Mouse (Mus musculus): ENCODE data around the gene Bivm.
A peak's percentile ranks its signal among the peaks of the same experiment; 100 is the strongest.

The Bivm gene

GRCm38 (mm10) chr1:44158317-44158716 is 39.6 kb downstream of the Bivm start:
- Histone ChIP-seq H3K27me3 (ENCODE audit: insufficient read depth, low read length) (no peaks in the 10 kb centered on the region), H3K4me1 (replicated peaks; ENCODE audit: low read depth, low read length) (no peaks in the 10 kb centered on the region), H3K9me3 (ENCODE audit: low read length) (no peaks in the 10 kb centered on the region), H3K4me3 (replicated peaks; ENCODE audit: low read length) (no peak overlapping the region), H3K36me3 (ENCODE audit: insufficient read depth, low read length) (peaks cover 54% of the 10 kb centered on the region)
- TF ChIP-seq CTCF (conservative IDR thresholded peaks at IDR 0.05; ENCODE audit: low read length) (no peak), NANOG (IDR thresholded peaks at IDR 0.05; ENCODE audit: borderline replicate concordance, low read length) (no peak), POU5F1 (IDR thresholded peaks at IDR 0.05; ENCODE audit: borderline replicate concordance, low read length) (no peak)

- peaks cover 76% of the 10 kb centered on the region for H3K36me3 ChIP-seq (ENCODE audit: insufficient read depth, low read length)
- H3K27me3 ChIP-seq (ENCODE audit: insufficient read depth, low read length), result no peaks in the 10 kb centered on the region
- TF ChIP-seq CTCF (conservative IDR thresholded peaks at IDR 0.05; ENCODE audit: low read length) (no peak), POU5F1 (IDR thresholded peaks at IDR 0.05; ENCODE audit: borderline replicate concordance, low read length) (no peak), NANOG (IDR thresholded peaks at IDR 0.05; ENCODE audit: borderline replicate concordance, low read length) (no peak)
- no peaks in the 10 kb centered on the region for H3K9me3 ChIP-seq (ENCODE audit: low read length)
- no peaks in the 10 kb centered on the region; the same call in 1 of the 2 replicates for H3K4me1 ChIP-seq (replicated peaks; ENCODE audit: low read depth, low read length)
- H3K4me3 ChIP-seq (replicated peaks; ENCODE audit: low read length), result no peak overlapping the region
Measured at GRCm38 (mm10) chr1:44161818-44162217, 43.1 kb downstream of the Bivm start.

DNA sequence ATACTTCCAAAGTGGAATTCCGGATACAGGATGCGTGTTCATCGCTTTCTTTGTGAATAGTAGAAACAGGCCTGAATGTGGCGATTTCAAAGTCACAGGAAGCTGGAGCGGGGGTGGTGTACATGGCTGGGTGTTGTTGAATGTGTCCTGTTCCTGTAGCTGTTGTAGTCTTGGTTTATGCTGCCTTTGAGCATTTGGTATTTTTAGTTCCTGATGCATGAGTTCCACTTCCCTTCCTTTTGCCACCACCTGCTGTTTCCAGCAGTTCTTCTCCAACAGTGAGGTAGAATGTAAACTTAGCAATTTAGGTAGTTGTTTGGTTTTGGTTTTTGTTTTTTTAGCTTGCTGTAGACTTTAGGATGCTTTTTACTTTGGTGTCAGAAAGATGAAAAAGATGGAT is 43.6 kb downstream of the Bivm start:
- Histone ChIP-seq H3K4me3 (replicated peaks; ENCODE audit: low read length) (no peak overlapping the region), H3K36me3 (ENCODE audit: insufficient read depth, low read length) (peaks cover 82% of the 10 kb centered on the region), H3K27me3 (ENCODE audit: insufficient read depth, low read length) (no peaks in the 10 kb centered on the region), H3K9me3 (ENCODE audit: low read length) (no peaks in the 10 kb centered on the region), H3K4me1 (replicated peaks; ENCODE audit: low read depth, low read length) (no peaks in the 10 kb centered on the region; the same call in 1 of the 2 replicates)
- TF ChIP-seq NANOG (IDR thresholded peaks at IDR 0.05; ENCODE audit: borderline replicate concordance, low read length), result no peak
- no peak for TF ChIP-seq POU5F1 (IDR thresholded peaks at IDR 0.05; ENCODE audit: borderline replicate concordance, low read length)
- no peak for TF ChIP-seq CTCF (conservative IDR thresholded peaks at IDR 0.05; ENCODE audit: low read length)

- H3K4me3 ChIP-seq (replicated peaks; ENCODE audit: low read length), result no peak overlapping the region
- H3K27me3 ChIP-seq (ENCODE audit: insufficient read depth, low read length), result no peaks in the 10 kb centered on the region
- peaks cover 56% of the 10 kb centered on the region for H3K36me3 ChIP-seq (ENCODE audit: insufficient read depth, low read length)
- H3K4me1 ChIP-seq (replicated peaks; ENCODE audit: low read depth, low read length), result no peaks in the 10 kb centered on the region; the same call in 1 of the 2 replicates
- H3K9me3 ChIP-seq (ENCODE audit: low read length), result no peaks in the 10 kb centered on the region
- TF ChIP-seq CTCF (conservative IDR thresholded peaks at IDR 0.05; ENCODE audit: low read length) (peak; percentile 44; the same call in 1 of the 2 replicates), NANOG (IDR thresholded peaks at IDR 0.05; ENCODE audit: borderline replicate concordance, low read length) (no peak)
Measured at GRCm38 (mm10) chr1:44167859-44168383, 49.2 kb downstream of the Bivm start.

DNA sequence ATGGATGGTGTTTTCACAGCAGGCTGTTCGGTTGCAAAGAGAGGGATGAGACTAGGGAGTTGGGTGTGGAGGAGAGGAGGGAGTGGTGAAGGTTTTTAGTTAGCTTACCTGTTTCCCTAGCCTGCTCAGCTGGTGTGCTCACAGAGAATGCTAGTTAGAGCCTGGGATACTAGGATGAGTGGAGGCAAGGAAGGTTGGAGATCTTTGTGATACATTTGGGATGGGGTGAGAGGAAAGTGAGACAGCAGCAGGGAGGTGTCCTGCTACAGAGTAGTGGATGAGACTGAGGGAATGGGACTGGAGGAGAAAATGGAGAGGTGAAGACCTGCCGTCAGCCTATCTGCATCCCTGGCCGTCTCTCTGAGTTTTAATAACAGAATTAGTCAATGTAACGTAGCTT is 53.9 kb downstream of the Bivm start:
- Histone ChIP-seq H3K27me3 (ENCODE audit: insufficient read depth, low read length) (no peaks in the 10 kb centered on the region), H3K9me3 (ENCODE audit: low read length) (no peaks in the 10 kb centered on the region), H3K4me1 (replicated peaks; ENCODE audit: low read depth, low read length) (no peaks in the 10 kb centered on the region), H3K36me3 (ENCODE audit: insufficient read depth, low read length) (peaks cover 63% of the 10 kb centered on the region), H3K4me3 (replicated peaks; ENCODE audit: low read length) (no peak overlapping the region)
- TF ChIP-seq CTCF (conservative IDR thresholded peaks at IDR 0.05; ENCODE audit: low read length), result no peak
- TF ChIP-seq POU5F1 (IDR thresholded peaks at IDR 0.05; ENCODE audit: borderline replicate concordance, low read length), result no peak
- TF ChIP-seq NANOG (IDR thresholded peaks at IDR 0.05; ENCODE audit: borderline replicate concordance, low read length), result no peak

GRCm38 (mm10) chr1:44173903-44174302 is 55.1 kb downstream of the Bivm start:
- Histone ChIP-seq H3K9me3 (ENCODE audit: low read length) (no peaks in the 10 kb centered on the region), H3K4me3 (replicated peaks; ENCODE audit: low read length) (no peak overlapping the region), H3K4me1 (replicated peaks; ENCODE audit: low read depth, low read length) (no peaks in the 10 kb centered on the region), H3K27me3 (ENCODE audit: insufficient read depth, low read length) (no peaks in the 10 kb centered on the region), H3K36me3 (ENCODE audit: insufficient read depth, low read length) (peaks cover 68% of the 10 kb centered on the region)
- TF ChIP-seq CTCF (conservative IDR thresholded peaks at IDR 0.05; ENCODE audit: low read length) (peak; percentile 46), NANOG (IDR thresholded peaks at IDR 0.05; ENCODE audit: borderline replicate concordance, low read length) (no peak)

DNA sequence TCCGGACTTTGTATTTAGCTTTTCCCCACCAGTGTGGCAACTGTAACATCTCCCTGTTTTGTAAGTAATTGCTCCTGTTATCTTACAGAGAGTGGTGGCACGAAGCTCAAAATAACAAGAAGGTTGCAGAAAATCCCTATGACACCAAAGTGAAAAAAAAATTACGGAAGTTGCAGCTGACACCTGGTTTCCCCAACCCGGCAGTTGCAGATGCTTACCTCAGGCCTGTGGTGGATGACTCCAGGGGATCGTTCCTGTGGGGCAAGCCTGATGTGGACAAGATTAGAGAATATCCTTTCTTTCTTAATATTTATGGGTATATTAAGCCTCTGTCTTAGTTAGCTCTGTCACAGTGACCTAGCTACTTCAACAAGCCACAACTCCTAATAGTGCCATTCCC is 59.3 kb downstream of the Bivm start:
- Histone ChIP-seq H3K9me3 (ENCODE audit: low read length) (no peaks in the 10 kb centered on the region), H3K36me3 (ENCODE audit: insufficient read depth, low read length) (peaks cover 74% of the 10 kb centered on the region), H3K4me1 (replicated peaks; ENCODE audit: low read depth, low read length) (no peaks in the 10 kb centered on the region), H3K4me3 (replicated peaks; ENCODE audit: low read length) (no peak overlapping the region), H3K27me3 (ENCODE audit: insufficient read depth, low read length) (no peaks in the 10 kb centered on the region)
- TF ChIP-seq POU5F1 (IDR thresholded peaks at IDR 0.05; ENCODE audit: borderline replicate concordance, low read length) (no peak), NANOG (IDR thresholded peaks at IDR 0.05; ENCODE audit: borderline replicate concordance, low read length) (no peak), CTCF (conservative IDR thresholded peaks at IDR 0.05; ENCODE audit: low read length) (no peak)

DNA sequence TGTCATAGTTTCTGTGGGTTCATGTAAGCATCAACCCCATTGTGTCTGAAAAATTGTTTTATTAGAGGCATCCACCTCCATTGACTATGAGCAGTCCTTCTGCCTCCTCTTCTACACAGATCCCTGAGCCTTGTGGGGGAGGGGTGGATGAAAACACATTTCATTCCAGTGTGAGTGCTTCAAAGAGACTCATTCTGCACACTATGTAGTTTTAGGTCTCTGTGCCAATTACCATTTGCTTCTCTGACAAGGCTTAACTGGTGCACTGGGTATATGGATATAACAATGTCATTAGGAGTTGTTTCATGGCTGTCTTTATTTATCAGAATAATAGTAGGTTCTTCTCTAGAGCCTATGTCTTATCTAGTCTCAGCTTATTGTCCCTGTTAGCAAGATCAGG is 67.6 kb downstream of the Bivm start:
- Histone ChIP-seq H3K27me3 (ENCODE audit: insufficient read depth, low read length) (no peaks in the 10 kb centered on the region), H3K9me3 (ENCODE audit: low read length) (no peaks in the 10 kb centered on the region), H3K4me1 (replicated peaks; ENCODE audit: low read depth, low read length) (no peaks in the 10 kb centered on the region), H3K36me3 (ENCODE audit: insufficient read depth, low read length) (0 out of 2 replicates have a peak, but pooled peaks cover 3% of the 10 kb centered on the region), H3K4me3 (replicated peaks; ENCODE audit: low read length) (no peak overlapping the region)
- TF ChIP-seq CTCF (conservative IDR thresholded peaks at IDR 0.05; ENCODE audit: low read length) (no peak), POU5F1 (IDR thresholded peaks at IDR 0.05; ENCODE audit: borderline replicate concordance, low read length) (no peak), NANOG (IDR thresholded peaks at IDR 0.05; ENCODE audit: borderline replicate concordance, low read length) (no peak)
